Mouse (Mus musculus) spleen, postnatal 36 days (tissue): ENCODE measurements around the gene Lrrc29.
A peak's percentile ranks its signal among the peaks of the same experiment; 100 is the strongest.
"Not testable (repeated sequence)": the region's sequence is repeated elsewhere in the genome, so short reads cannot be mapped to it uniquely, and the experiment has no call there.

Experiments
- DNase-seq, 2 experiments: peaks; one replicate each; pipeline ENCODE4 v3.0.0; 2022; ENCODE audit warnings: low spot score in 2 of 2, mixed read lengths in 1 of 2

Gene Lrrc29

GRCm38 (mm10) chr8:105291364-105291763 lies 34.7 kb downstream of the Lrrc29 start:
- DNase-seq: not testable (repeated sequence)

- DNase-seq: peak; percentile 80 to 83
Observed at GRCm38 (mm10) chr8:105290554-105291314, 35.3 kb downstream of the Lrrc29 start.

DNA sequence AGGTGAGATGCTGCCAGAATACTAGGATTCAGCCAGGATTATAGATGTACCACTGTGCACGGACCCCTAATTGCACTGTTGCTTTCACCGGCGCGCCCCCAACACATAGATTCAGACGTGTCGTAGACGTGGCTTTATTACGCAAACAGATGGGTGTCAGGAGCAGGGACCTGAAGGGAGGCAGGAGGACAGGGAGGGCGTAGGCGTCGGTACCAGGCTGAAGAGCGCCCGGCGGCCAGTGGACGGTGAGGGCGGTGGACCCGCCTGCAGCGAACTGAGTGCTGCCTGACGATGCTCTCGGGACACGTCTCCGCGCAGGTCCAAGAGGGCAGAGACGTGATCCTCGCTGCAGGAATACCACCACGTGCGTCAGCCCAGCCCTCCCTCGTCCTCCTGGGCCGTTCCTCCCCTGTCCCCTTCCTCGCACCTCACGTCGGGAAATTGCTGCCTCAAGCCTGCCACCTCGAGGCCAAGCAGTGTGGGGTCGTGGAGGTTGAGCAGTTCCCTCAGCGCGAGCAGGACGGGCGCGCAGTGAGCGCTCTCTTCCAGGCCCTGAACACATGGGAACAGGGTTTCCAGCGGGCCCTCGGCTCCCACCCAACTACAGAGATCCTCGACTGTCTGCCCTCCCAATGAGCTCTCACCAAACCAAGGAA lies 36.1 kb downstream of the Lrrc29 start, which contains the start of gene 4931428F04Rik:
Gene 4931428F04Rik (minus strand): TSS at position 60 of the 656 bp plus-strand sequence.
- DNase-seq: peak in 1 of 2 experiments; percentile 30

DNA sequence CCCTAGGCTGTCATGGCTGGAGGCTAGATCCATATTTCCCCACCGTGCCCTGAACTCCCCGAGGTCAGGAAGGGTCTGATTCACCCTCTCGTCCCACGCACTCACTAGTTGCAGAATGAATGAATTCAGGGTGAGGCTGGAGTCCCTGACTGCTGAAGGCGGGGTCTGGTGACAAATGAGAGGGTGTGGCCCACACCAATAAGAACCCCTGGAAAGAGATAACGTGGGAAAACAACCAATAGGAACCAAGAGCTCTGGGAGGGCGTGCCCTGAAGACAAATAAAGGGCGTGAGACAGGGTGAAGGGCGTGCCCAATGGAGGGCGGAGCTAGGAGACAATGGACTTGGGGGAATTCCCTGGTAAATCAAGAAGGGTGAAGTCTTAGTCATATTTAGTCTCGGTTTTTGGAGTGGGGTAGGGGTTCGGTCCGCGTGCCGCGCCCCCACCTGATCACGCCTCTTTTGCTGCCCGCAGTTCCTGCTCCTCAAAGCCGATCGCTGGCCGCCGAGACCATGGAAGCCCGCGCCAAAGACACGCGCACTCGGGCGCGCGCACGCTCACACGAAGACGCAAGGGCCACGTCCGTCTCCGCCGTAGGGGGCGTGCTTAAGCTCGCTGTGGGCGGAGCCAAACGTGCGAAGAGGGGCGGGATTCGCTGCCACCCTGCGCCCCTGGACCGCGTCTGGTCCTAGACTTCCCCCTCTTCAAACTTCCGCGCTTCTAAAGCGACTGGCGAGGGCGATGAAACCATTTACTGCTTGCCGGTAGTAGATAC lies 36.9 kb downstream of the Lrrc29 start:
- peak; percentile 94 for DNase-seq

- DNase-seq: no peak
Observed at GRCm38 (mm10) chr8:105288231-105288630, 37.8 kb downstream of the Lrrc29 start.

DNA sequence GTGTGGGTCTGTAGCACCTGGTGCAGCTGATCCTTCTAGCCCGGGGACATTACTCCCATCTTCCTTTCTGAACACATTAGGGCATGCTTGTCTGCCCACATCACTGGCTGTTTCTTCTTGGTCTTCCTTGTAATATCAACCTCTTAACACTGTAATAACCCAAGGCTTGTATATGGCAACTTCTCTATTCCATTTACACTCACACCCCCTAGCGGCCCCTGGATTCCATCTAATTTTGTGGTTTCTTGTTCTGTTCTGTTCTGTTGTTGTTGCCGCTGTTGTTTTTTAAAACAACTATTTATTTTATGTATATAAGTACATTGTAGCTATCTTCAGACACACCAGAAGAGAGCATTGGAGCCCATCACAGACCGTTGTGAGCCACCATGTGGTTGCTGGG lies 39.2 kb downstream of the Lrrc29 start:
- no peak for DNase-seq

GRCm38 (mm10) chr8:105285514-105285913 lies 40.6 kb downstream of the Lrrc29 start:
- no peak for DNase-seq

DNA sequence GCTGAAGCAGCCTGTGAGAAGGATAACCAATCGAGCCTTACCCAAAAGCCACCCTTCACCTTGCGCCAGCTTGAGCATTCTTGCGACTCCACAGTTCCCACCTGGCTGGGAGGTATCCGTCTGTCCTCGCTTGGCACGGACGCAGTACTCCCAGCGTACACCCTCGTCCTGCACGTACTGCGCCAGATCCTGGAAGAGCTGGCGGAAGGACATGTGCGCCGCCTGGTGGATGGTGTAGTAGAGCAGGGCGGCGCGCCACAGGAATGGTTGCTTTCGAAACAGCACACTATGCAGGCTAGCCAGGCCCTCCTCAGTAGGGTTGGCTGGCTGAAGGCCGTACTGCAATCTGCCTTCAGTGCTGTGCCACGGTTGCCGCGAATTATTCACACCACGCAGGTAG lies 43.0 kb downstream of the Lrrc29 start:
- DNase-seq: no peak

- DNase-seq: no peak
Observed at GRCm38 (mm10) chr8:105282239-105282638, 43.8 kb downstream of the Lrrc29 start.

- DNase-seq: no peak
Observed at GRCm38 (mm10) chr8:105281821-105282220, 44.3 kb downstream of the Lrrc29 start.

DNA sequence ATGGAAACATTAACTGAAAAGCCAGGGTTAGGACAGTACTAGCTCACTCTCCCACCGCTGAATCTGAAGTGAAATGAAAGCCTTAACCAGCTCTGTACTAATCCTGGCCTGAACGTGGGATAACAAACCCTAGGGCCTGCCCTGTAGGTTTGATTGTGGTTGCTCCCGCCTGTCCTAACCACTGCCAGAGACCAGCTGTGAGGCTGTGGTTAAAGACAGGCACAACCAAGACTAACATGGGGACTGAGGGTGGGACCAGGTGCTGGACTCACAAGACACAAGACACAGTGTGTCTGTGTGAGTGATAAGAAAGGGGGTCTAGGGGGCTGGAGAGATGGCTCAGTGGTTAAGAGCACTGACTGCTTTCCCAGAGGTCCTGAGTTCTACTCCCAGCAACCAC lies 45.5 kb downstream of the Lrrc29 start:
- no peak for DNase-seq

GRCm38 (mm10) chr8:105278911-105279334 lies 47.2 kb downstream of the Lrrc29 start:
- peak in 1 of 2 experiments; percentile 51 for DNase-seq

DNA sequence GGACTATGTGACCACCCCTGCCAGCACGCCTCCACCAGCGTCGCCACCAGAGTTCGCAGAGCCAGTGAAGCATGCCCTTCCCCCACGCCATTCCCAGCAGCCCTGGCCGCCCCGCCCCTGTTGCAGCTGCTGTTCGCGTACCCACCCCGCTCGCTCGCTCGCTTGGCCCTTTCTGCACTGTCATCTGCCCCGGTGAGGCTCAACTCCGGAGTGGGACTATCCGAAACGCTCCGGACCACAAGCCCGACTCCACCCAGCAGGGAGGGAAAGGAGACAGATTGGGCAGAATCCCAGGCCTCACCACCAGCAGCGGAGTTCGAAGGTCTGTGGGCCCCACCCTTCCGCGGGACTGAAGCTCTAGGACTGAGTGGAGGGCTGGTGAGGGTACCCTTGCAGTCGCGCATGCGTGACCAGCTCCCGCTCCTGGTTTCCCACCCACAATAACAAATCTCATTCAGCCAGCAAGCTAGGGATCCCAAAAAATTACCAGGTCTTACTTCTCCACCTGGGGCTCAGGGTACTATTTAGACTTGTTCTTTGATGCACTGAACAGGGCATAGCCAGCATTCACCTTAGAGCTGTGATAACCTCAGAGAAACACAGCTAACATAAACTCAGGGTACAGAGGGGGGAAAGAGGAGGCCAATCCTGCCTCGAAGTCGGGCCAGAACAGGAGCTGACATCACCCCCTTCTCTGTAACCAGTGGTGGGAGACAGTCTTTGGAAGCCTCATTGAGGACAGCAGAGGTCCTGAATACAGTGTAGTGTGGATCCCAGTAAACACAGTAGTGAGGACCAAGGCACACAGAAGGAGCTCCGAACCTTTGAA lies 49.6 kb downstream of the Lrrc29 start:
- no peak for DNase-seq

DNA sequence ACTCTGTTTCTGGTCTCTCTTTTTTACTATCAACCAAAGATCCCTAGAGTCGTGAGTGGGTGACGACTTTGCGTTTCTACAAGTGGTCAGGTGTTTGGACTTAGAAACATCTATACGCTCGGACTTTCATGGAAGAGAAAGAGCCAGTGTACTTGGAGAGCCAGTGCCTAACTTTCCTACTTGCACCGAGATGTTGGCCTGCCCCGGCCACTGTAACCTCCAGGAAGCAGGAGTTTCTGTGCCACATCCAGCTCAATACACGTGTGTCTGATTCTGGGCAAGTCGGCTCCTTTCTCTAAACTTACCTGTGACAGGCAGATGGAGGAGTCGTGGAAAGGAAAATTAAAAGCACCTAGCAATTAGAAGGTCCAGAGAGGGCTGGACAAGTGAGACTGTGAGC lies 50.2 kb downstream of the Lrrc29 start, which contains the start of gene Nol3:
Gene Nol3 (plus strand): TSS at position 301 of the 400 bp plus-strand sequence.
- DNase-seq: no peak

DNA sequence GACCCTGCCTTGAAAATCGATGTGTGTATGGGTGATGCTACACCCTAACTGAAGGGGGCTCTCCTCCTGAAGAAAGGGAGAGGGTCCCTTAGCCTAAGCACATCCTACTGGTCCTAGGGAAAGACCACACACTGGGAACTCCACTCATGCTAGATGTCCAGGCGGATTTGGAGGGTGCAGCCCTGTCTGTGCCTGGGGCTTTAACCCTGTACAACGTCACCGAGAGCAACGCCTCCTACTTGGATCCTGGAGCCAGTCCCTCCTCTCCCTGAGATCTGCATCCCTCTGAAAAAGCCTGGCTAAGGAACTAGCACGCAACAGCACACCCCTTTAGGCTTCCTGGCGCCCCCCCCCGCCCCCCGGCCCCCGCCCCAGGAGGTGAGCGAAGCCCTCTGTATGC lies 50.7 kb downstream of the Lrrc29 start:
- DNase-seq: no peak

- no peak for DNase-seq
Observed at GRCm38 (mm10) chr8:105270916-105271186, 55.2 kb downstream of the Lrrc29 start.

DNA sequence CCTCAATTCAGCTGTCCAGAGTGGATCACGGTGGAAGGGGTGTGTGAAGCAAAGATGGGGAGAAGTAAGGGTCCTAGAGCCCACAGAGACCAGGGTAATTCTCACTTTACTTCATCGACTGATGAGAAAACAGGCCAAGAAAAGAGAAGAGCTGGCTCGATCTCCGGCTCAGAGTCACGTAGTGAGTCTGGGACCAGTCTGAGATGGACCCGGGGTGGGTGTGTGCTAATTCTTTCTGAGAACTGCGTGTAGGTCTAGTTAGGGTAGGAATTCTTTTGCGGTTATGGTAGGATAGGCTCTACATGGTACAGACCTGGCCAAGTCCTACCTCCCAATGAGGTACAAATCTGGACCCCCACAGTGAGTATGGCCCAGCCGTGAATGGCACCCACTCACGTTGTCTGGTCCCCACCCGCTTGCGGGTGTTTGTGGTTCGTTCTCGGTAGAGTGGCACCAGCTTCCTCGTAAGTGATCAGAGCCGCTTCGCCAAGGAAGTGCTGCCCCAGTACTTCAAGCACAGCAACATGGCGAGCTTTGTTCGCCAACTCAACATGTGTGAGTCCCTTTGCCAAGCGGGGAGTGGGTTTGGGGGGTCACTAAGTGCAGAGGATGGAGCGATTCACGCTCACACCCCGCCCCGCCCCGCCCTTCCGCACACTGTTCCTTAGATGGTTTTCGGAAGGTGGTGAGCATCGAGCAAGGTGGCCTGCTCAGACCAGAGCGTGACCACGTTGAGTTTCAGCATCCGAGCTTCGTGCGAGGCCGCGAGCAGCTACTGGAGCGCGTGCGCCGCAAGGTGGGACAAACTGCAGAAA lies 55.8 kb downstream of the Lrrc29 start:
- DNase-seq: no peak

DNA sequence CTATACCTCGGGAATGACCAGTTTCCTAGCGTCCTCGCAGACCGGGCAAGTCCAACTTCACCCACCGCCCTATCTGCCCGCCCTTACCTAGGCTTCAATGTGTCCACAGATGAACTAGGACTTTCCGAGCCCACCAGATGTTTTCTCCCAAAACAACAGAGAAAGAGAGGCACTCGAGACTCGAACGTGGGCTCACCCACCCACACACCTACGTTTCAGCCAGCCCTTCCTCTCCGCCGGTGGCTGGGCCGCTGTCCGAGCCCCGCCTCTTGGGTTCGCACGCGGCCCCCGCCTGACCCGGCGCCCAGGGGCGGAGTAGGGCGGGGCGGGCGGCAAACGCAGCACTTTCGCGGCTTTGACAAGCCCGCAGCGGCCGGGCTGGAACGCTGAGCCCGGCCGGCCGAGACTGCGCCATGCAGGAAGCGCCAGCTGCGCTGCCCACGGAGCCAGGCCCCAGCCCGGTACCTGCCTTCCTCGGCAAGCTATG lies 56.6 kb downstream of the Lrrc29 start, which contains the start of gene Hsf4:
Gene Hsf4 (plus strand): TSS at position 341 of the 487 bp plus-strand sequence.
- peak; percentile 46 to 49 for DNase-seq

DNA sequence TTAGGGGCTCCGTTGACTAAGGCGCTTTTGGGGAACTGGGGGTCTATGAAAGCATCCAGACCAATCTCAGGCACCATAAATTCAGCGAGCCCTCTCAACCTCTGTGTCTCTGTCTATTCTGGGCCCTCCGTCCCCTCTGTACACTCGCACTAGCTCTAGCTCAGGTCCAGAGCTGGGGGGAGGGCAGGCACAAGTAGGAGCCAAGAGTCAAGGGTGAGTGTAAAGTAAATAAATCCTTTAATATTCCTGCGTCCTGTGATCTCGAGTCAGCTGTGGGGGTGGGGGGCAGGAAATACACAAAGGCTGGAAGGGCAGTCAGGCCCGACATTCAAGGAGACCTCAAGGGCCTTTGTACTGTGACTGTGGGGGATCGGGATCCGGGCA lies 57.0 kb downstream of the Lrrc29 start:
- no peak for DNase-seq

DNA sequence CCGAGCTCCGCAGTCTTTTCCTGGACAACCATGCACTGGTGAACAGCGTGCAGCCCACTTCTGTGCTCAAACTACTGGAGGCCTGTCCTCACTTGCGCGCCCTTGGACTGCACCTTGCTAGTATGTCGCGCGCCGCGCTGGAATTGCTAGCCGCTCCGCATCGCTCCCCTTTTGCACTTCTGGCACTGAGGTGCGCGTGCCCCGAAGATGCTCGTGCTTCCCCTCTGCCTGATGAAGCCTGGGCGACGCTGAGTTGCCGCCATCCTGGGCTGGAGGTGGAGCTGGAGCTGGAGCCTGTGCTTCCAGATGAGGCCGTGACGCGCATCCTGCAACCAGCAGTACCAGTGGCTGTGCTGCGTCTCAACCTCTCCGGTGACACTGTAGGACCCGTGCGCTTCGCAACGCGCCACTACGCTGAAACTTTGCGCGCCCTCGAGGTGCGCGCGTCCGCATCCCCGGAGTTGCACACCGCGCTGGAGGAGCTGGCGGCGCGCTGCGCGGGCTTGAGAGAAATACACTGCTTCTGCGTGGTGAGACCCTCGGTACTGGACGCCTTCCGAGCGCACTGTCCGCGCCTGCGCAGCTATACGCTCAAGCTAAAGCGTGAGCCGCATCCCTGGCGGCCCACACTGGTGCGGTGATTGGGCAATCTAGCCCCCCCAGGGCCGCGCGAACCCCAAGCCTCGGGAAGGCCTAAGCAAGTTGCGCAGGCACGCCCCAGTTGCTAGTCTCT lies 57.6 kb downstream of the Lrrc29 start:
- DNase-seq: no peak
